Mouse (Mus musculus): ENCODE measurements at regions not wholly inside any gene's neighbourhood (a gene's known extent, or its start where the extent isn't known, plus 50 kb on each side); places are given as distances from the start of the nearest gene placed in this dataset.

- DNase-seq: no peak
Observed at GRCm38 (mm10) chr4:131163782-131164315, 219.7 kb downstream of the Matn1 start.

- no peak for DNase-seq
Observed at GRCm38 (mm10) chr4:131166574-131167270, 222.5 kb downstream of the Matn1 start.

- DNase-seq: no peak
Observed at GRCm38 (mm10) chr4:131167921-131168320, 223.7 kb downstream of the Matn1 start.

GRCm38 (mm10) chr4:131173783-131174460 is 229.7 kb downstream of the Matn1 start:
- no peak for DNase-seq

- no peak for DNase-seq
Observed at GRCm38 (mm10) chr4:131176701-131177100, 232.5 kb downstream of the Matn1 start.

GRCm38 (mm10) chr4:131177889-131178288 is 233.7 kb downstream of the Matn1 start:
- no peak for DNase-seq

GRCm38 (mm10) chr4:131178642-131179041 is 234.5 kb downstream of the Matn1 start:
- DNase-seq: peak; percentile 25

- no peak for DNase-seq
Observed at GRCm38 (mm10) chr4:131188066-131188465, 243.9 kb downstream of the Matn1 start.

GRCm38 (mm10) chr4:131191106-131191880 is 247.1 kb downstream of the Matn1 start:
- DNase-seq: no peak

- DNase-seq: no peak
Observed at GRCm38 (mm10) chr4:131193900-131194419, 249.8 kb downstream of the Matn1 start.

GRCm38 (mm10) chr4:131196147-131196546 is 252.0 kb downstream of the Matn1 start:
- no peak for DNase-seq

GRCm38 (mm10) chr4:131203721-131204120 is 259.5 kb downstream of the Matn1 start:
- DNase-seq: no peak

GRCm38 (mm10) chr4:131204722-131205121 is 260.5 kb downstream of the Matn1 start:
- no peak for DNase-seq

GRCm38 (mm10) chr4:131205127-131205526 is 260.9 kb downstream of the Matn1 start:
- no peak for DNase-seq

GRCm38 (mm10) chr4:131205685-131206084 is 261.5 kb downstream of the Matn1 start:
- no peak for DNase-seq

- no peak for DNase-seq
Observed at GRCm38 (mm10) chr4:131206181-131206885, 262.1 kb downstream of the Matn1 start.

- no peak for DNase-seq
Observed at GRCm38 (mm10) chr4:131206886-131207200, 262.7 kb downstream of the Matn1 start.

GRCm38 (mm10) chr4:131207249-131207648 is 263.1 kb downstream of the Matn1 start:
- DNase-seq: no peak

GRCm38 (mm10) chr4:131208166-131208565 is 264.0 kb downstream of the Matn1 start:
- DNase-seq: no peak

GRCm38 (mm10) chr4:131208637-131209036 is 264.5 kb downstream of the Matn1 start:
- DNase-seq: no peak

GRCm38 (mm10) chr4:131212711-131213110 is 268.5 kb downstream of the Matn1 start:
- no peak for DNase-seq

- no peak for DNase-seq
Observed at GRCm38 (mm10) chr4:131215682-131216081, 271.5 kb downstream of the Matn1 start.

- DNase-seq: no peak
Observed at GRCm38 (mm10) chr4:131216361-131216760, 272.2 kb downstream of the Matn1 start.

All from thymus, postnatal 4 days (tissue).